Mouse (Mus musculus) bone marrow, adult 2 months (tissue): ENCODE results near the gene AC124502.3.

Source experiments
- CTCF ChIP-seq: fragments of 200-500 bp; IDR thresholded peaks from 2 replicates; pipeline ENCODE4 v1.5.1; 2011; ENCODE audit warnings: low read length, control low read depth; ENCODE audit not compliant: control insufficient read depth, insufficient read depth
- POLR2A ChIP-seq: fragments of 200-500 bp; IDR thresholded peaks from 2 replicates; pipeline ENCODE4 v1.6.1; 2011; ENCODE audit warnings: low read depth, mild to moderate bottlenecking, control low read depth, low read length, borderline replicate concordance; ENCODE audit not compliant: control insufficient read depth

- TF ChIP-seq POLR2A (no peak), CTCF (no peak)
These were observed 20.4 kb downstream of the AC124502.3 start for GRCm38 (mm10) chr19:5058801-5059771.
